Mouse (Mus musculus) heart, embryonic 12.5 days (tissue): Measurements from ENCODE around the gene Ankfy1. TPM values are rescaled to one million over a fixed set of nuclear protein-coding genes. Genes with fewer than 3 reads are reported as not detected.
"Not testable (repeated sequence)": the region's sequence is repeated elsewhere in the genome, so short reads cannot be mapped to it uniquely, and the experiment has no call there.

Source experiments
- ATAC-seq: fragments of 200-750 bp; cut with Nextera tagmentation; 2 replicates; pipeline ENCODE4 v1.8.0; 2017; ENCODE audit warnings: moderate TSS enrichment, moderate library complexity; ENCODE audit not compliant: insufficient number of reproducible peaks, low FRiP score
- H3K27ac ChIP-seq: fragments of 300-500 bp; sonication (generic); 2 replicates; pipeline ENCODE4 v1.5.1; 2016; ENCODE audit warnings: mild to moderate bottlenecking, moderate library complexity; ENCODE audit not compliant: poor library complexity, severe bottlenecking
- H3K27me3 ChIP-seq: fragments of 300-500 bp; sonication (generic); replicated peaks from 2 replicates; pipeline ENCODE4 v1.6.1; 2016; ENCODE audit warnings: mild to moderate bottlenecking, moderate library complexity
- H3K36me3 ChIP-seq: fragments of 300-500 bp; sonication (generic); 2 replicates; pipeline ENCODE4 v1.6.1; 2016; ENCODE audit warnings: mild to moderate bottlenecking, moderate library complexity
- H3K4me1 ChIP-seq: fragments of 300-500 bp; sonication (generic); replicated peaks from 2 replicates; pipeline ENCODE4 v1.6.1; 2016; ENCODE audit warnings: mild to moderate bottlenecking
- H3K4me2 ChIP-seq: fragments of 300-500 bp; sonication (generic); 2 replicates; pipeline ENCODE4 v1.6.1; 2016; ENCODE audit warnings: mild to moderate bottlenecking, moderate library complexity
- H3K4me3 ChIP-seq: fragments of 300-500 bp; sonication (generic); 2 replicates; pipeline ENCODE4 v1.5.1; 2016; ENCODE audit warnings: mild to moderate bottlenecking
- H3K9ac ChIP-seq: fragments of 300-500 bp; sonication (generic); 2 replicates; pipeline ENCODE4 v1.6.1; 2016; ENCODE audit warnings: mild to moderate bottlenecking, moderate library complexity
- H3K9me3 ChIP-seq: fragments of 300-500 bp; sonication (generic); replicated peaks from 2 replicates; pipeline ENCODE4 v1.6.1; 2016; ENCODE audit warnings: mild to moderate bottlenecking, moderate library complexity
- WGBS: fragments of 180-500 bp; shearing (Covaris S2); methylation state at CpG from one replicate; pipeline ENCODE4 v1.1.7; 2016; 5-methylcytosine and 5-hydroxymethylcytosine counted together
- polyA plus RNA-seq: library from polyadenylated mRNA; unstranded; fragments of >200 nt; fragmentation: Nextera tagmentation; extraction: Ambion mirVana; gene quantifications from 2 replicates; pipeline ENCODE4 v1.2.1, GENCODE M21; 2016

The Ankfy1 gene
- polyA plus RNA-seq, 1 experiment from 2014 or later: 25.8 TPM

GRCm38 (mm10) chr11:72680726-72681125 is 9.1 kb upstream of the Ankfy1 start:
- ATAC-seq: no peak
- Histone ChIP-seq H3K27ac (no peak overlapping the region), H3K4me3 (no peak overlapping the region), H3K36me3 (peaks cover 25% of the 10 kb centered on the region), H3K4me1 (no peaks in the 10 kb centered on the region), H3K9me3 (no peaks in the 10 kb centered on the region), H3K27me3 (no peaks in the 10 kb centered on the region), H3K9ac (no peak overlapping the region), H3K4me2 (no peak overlapping the region)

GRCm38 (mm10) chr11:72683402-72683801 is 6.4 kb upstream of the Ankfy1 start:
- Histone ChIP-seq H3K9ac (no peak overlapping the region), H3K9me3 (no peaks in the 10 kb centered on the region), H3K36me3 (peaks cover 25% of the 10 kb centered on the region), H3K4me2 (no peak overlapping the region), H3K4me3 (no peak overlapping the region), H3K27me3 (no peaks in the 10 kb centered on the region), H3K4me1 (no peaks in the 10 kb centered on the region), H3K27ac (no peak overlapping the region)
- 95% methylated on average over 2 of the region's 2 CpGs for WGBS
- ATAC-seq: no peak

GRCm38 (mm10) chr11:72686697-72687096 is 3.1 kb upstream of the Ankfy1 start:
- Histone ChIP-seq H3K27ac (no peak overlapping the region), H3K4me3 (no peak overlapping the region), H3K27me3 (no peaks in the 10 kb centered on the region), H3K4me1 (peaks cover 15% of the 10 kb centered on the region), H3K36me3 (peaks cover 14% of the 10 kb centered on the region), H3K9me3 (no peaks in the 10 kb centered on the region), H3K9ac (no peak overlapping the region), H3K4me2 (no peak overlapping the region)
- no peak for ATAC-seq

GRCm38 (mm10) chr11:72688242-72688641 is 1.6 kb upstream of the Ankfy1 start:
- no peaks in the 10 kb centered on the region for H3K27me3 ChIP-seq
- H3K36me3 ChIP-seq: peaks cover 11% of the 10 kb centered on the region
- no peak overlapping the region for H3K27ac ChIP-seq
- 23% methylated on average over 5 of the region's 5 CpGs for WGBS
- H3K4me2 ChIP-seq: no peak overlapping the region
- H3K4me1 ChIP-seq: peaks cover 17% of the 10 kb centered on the region
- no peak for ATAC-seq
- H3K4me3 ChIP-seq: no peak overlapping the region
- no peak overlapping the region for H3K9ac ChIP-seq
- H3K9me3 ChIP-seq: no peaks in the 10 kb centered on the region

- peak overlapping the region; percentile 92 for H3K4me2 ChIP-seq
- peak overlapping the region; percentile 63; the same call in 1 of the 2 replicates for H3K27ac ChIP-seq
- peak overlapping the region; percentile 87; the same call in 1 of the 2 replicates for H3K9ac ChIP-seq
- peaks cover 17% of the 10 kb centered on the region for H3K4me1 ChIP-seq
- peaks cover 11% of the 10 kb centered on the region for H3K36me3 ChIP-seq
- 51% methylated on average over 3 of the region's 3 CpGs for WGBS
- no peaks in the 10 kb centered on the region for H3K9me3 ChIP-seq
- H3K27me3 ChIP-seq: no peaks in the 10 kb centered on the region
- ATAC-seq: 0 out of 2 replicates have a peak, but pooled peaks have one; percentile 18
- H3K4me3 ChIP-seq: peak overlapping the region; percentile 67
These were observed 691 bp upstream of the Ankfy1 start for GRCm38 (mm10) chr11:72689115-72689514.

GRCm38 (mm10) chr11:72692353-72692752 is 2.5 kb downstream of the Ankfy1 start:
- WGBS: 87% methylated on average over 4 of the region's 4 CpGs
- no peak overlapping the region for H3K9ac ChIP-seq

GRCm38 (mm10) chr11:72695025-72695424 is 5.2 kb downstream of the Ankfy1 start:
- H3K4me2 ChIP-seq: no peak overlapping the region
- H3K9me3 ChIP-seq: no peaks in the 10 kb centered on the region
- H3K4me3 ChIP-seq: no peak overlapping the region
- no peak for ATAC-seq
- 52% methylated on average over 3 of the region's 3 CpGs for WGBS
- H3K27me3 ChIP-seq: no peaks in the 10 kb centered on the region
- no peak overlapping the region for H3K9ac ChIP-seq
- peaks cover 18% of the 10 kb centered on the region for H3K4me1 ChIP-seq
- no peak overlapping the region for H3K27ac ChIP-seq
- H3K36me3 ChIP-seq: peaks cover 3% of the 10 kb centered on the region; the same call in 1 of the 2 replicates

More at GRCm38 (mm10) chr11:72692353-72692752, 2.5 kb downstream of the Ankfy1 start:
- no peak for ATAC-seq
- Histone ChIP-seq H3K4me3 (no peak overlapping the region), H3K4me1 (peaks cover 21% of the 10 kb centered on the region), H3K4me2 (no peak overlapping the region), H3K9me3 (no peaks in the 10 kb centered on the region), H3K36me3 (peaks cover 3% of the 10 kb centered on the region; the same call in 1 of the 2 replicates), H3K27ac (no peak overlapping the region), H3K27me3 (no peaks in the 10 kb centered on the region)

- no peaks in the 10 kb centered on the region for H3K27me3 ChIP-seq
- H3K9ac ChIP-seq: no peak overlapping the region
- peaks cover 3% of the 10 kb centered on the region; the same call in 1 of the 2 replicates for H3K36me3 ChIP-seq
- H3K4me2 ChIP-seq: no peak overlapping the region
- no peak overlapping the region for H3K4me3 ChIP-seq
- H3K27ac ChIP-seq: no peak overlapping the region
- 85% methylated on average over 2 of the region's 2 CpGs for WGBS
- H3K4me1 ChIP-seq: peaks cover 13% of the 10 kb centered on the region
- no peaks in the 10 kb centered on the region for H3K9me3 ChIP-seq
- no peak for ATAC-seq
These were observed 6.7 kb downstream of the Ankfy1 start for GRCm38 (mm10) chr11:72696368-72696971.

- no peak overlapping the region for H3K4me3 ChIP-seq
- no peaks in the 10 kb centered on the region for H3K9me3 ChIP-seq
- ATAC-seq: no peak
- no peak overlapping the region for H3K4me2 ChIP-seq
- peaks cover 6% of the 10 kb centered on the region; the same call in 1 of the 2 replicates for H3K36me3 ChIP-seq
- H3K4me1 ChIP-seq: peaks cover 9% of the 10 kb centered on the region
- no peak overlapping the region for H3K27ac ChIP-seq
- no peaks in the 10 kb centered on the region for H3K27me3 ChIP-seq
- H3K9ac ChIP-seq: no peak overlapping the region
These were observed 7.5 kb downstream of the Ankfy1 start for GRCm38 (mm10) chr11:72697323-72697722.

- ATAC-seq, H3K36me3 ChIP-seq, H3K27ac ChIP-seq, H3K4me2 ChIP-seq, H3K4me3 ChIP-seq, H3K9me3 ChIP-seq, H3K4me1 ChIP-seq, H3K9ac ChIP-seq, H3K27me3 ChIP-seq: not testable (repeated sequence)
- 87% methylated on average over 2 of the region's 2 CpGs for WGBS
These were observed 15.3 kb downstream of the Ankfy1 start for GRCm38 (mm10) chr11:72705111-72705510.

GRCm38 (mm10) chr11:72712721-72713120 is 22.9 kb downstream of the Ankfy1 start:
- H3K9ac ChIP-seq: no peak overlapping the region
- H3K4me2 ChIP-seq: no peak overlapping the region
- H3K27me3 ChIP-seq: no peaks in the 10 kb centered on the region
- no peak for ATAC-seq
- no peaks in the 10 kb centered on the region for H3K4me1 ChIP-seq
- H3K27ac ChIP-seq: no peak overlapping the region
- H3K4me3 ChIP-seq: no peak overlapping the region
- WGBS: 89% methylated on average over 5 of the region's 5 CpGs
- H3K9me3 ChIP-seq: no peaks in the 10 kb centered on the region
- peaks cover 24% of the 10 kb centered on the region for H3K36me3 ChIP-seq

GRCm38 (mm10) chr11:72718161-72718560 is 28.4 kb downstream of the Ankfy1 start:
- peaks cover 19% of the 10 kb centered on the region for H3K36me3 ChIP-seq
- WGBS: 93% methylated on average over 3 of the region's 3 CpGs
- no peak for ATAC-seq
- no peaks in the 10 kb centered on the region for H3K9me3 ChIP-seq
- no peak overlapping the region for H3K9ac ChIP-seq
- H3K27ac ChIP-seq: no peak overlapping the region
- no peak overlapping the region for H3K4me3 ChIP-seq
- no peak overlapping the region for H3K4me2 ChIP-seq
- H3K4me1 ChIP-seq: no peaks in the 10 kb centered on the region
- H3K27me3 ChIP-seq: no peaks in the 10 kb centered on the region
